Mouse (Mus musculus): ENCODE data around the gene Pdzd7. TPM values are rescaled to one million over a fixed set of nuclear protein-coding genes. Genes with fewer than 3 reads are reported as not detected.

The Pdzd7 gene
- polyA plus RNA-seq, 1 experiment from 2014 or later: 0.48 TPM

DNA sequence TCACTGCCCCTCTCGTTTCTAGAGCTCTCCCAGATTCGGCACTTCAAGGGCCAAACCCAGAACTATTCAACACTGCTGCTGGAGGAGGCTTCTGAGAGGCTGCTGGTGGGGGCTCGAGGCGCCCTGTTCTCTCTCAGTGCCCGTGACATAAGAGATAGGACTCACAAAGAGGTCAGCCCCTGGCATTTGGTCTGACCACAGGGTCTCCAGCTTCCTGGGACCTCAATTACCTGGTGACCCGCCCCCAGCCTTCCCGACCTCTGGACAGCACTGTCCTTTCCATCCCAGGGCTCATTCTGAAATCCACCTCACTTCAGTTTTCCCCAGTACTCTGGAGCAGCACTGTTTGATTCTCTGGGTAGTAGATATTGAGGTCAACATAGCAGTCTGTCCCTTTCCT, 52.8 kb downstream of the Pdzd7 start:
- WGBS: 63% methylated on average over 7 of the region's 7 CpGs
- H3K27ac ChIP-seq (ENCODE audit: low read length): no peak overlapping the region

DNA sequence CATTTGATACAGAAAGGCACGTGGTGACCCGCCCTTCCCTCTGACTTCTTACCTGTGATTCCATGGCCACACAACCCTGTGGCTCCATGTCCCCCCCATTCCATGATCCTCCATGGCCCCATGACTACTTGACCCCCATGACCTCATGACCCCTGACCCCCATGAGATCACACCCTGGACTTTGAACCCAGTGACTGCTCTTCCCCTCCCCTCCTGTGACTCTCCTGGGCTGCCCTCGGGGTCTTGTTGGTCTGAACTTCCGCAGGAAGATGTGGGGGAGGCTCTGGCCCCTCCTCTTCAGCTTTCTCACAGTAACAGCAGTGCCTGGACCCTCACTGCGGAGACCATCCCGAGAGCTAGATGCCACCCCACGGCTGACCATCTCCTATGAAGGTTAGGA, 53.3 kb downstream of the Pdzd7 start:
- no peak overlapping the region for H3K4me3 ChIP-seq (replicated peaks; ENCODE audit: low read length)
- H3K27me3 ChIP-seq (ENCODE audit: control insufficient read depth, insufficient read depth, low read length): no peaks in the 10 kb centered on the region
- H3K4me2 ChIP-seq (ENCODE audit: low read depth, low read length): no peak overlapping the region
- H3K4me1 ChIP-seq (ENCODE audit: control insufficient read depth, insufficient read depth, low read length): peaks cover 25% of the 10 kb centered on the region
- H3K9me3 ChIP-seq (replicated peaks; ENCODE audit: control insufficient read depth, low read length): no peaks in the 10 kb centered on the region
- 51% methylated on average over 7 of the region's 7 CpGs for WGBS
- no peak overlapping the region for H3K27ac ChIP-seq (ENCODE audit: low read length)
- ATAC-seq (ENCODE audit: insufficient read depth, low FRiP score): no peak
- no peak overlapping the region for H3K9ac ChIP-seq (ENCODE audit: low read length)
- H3K36me3 ChIP-seq (ENCODE audit: control insufficient read depth, insufficient read depth, low read length): no peaks in the 10 kb centered on the region

More for the DNA sequence above, 52.8 kb downstream of the Pdzd7 start:
- no peak overlapping the region for H3K9ac ChIP-seq (ENCODE audit: low read length)
- H3K9me3 ChIP-seq (replicated peaks; ENCODE audit: control insufficient read depth, low read length): no peaks in the 10 kb centered on the region
- H3K27me3 ChIP-seq (ENCODE audit: control insufficient read depth, insufficient read depth, low read length): no peaks in the 10 kb centered on the region
- no peak for ATAC-seq (ENCODE audit: insufficient read depth, low FRiP score)
- no peaks in the 10 kb centered on the region for H3K36me3 ChIP-seq (ENCODE audit: control insufficient read depth, insufficient read depth, low read length)
- no peak overlapping the region for H3K4me2 ChIP-seq (ENCODE audit: low read depth, low read length)
- H3K4me3 ChIP-seq (replicated peaks; ENCODE audit: low read length): no peak overlapping the region
- H3K4me1 ChIP-seq (ENCODE audit: control insufficient read depth, insufficient read depth, low read length): peaks cover 25% of the 10 kb centered on the region

DNA sequence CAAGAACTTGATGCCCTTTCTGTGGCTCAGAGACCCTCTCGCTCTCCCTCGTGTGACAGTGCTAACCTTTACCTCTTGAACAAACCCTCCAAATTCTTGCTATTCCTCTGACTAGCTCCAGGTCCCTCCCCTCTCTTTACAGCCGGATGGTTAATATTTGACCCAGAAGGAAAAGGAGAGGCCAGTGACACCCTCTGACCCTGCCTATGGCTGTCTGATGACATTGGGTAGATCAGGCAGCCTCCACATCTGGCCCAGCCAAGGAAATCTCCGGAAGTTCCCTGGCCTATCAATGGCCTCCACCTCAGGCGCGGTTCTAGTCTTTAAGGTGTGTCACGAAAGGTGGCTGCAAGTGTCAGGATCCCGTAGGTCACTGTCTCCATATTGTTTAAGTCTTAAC, 54.5 kb downstream of the Pdzd7 start:
- 60% methylated on average over 8 of the region's 8 CpGs for whole genome bisulfite sequencing
- H3K27ac ChIP-seq (ENCODE audit: low read length): peak overlapping the region; percentile 53; the same call in 1 of the 2 replicates
- no peaks in the 10 kb centered on the region for H3K27me3 ChIP-seq (ENCODE audit: control insufficient read depth, insufficient read depth, low read length)
- H3K9me3 ChIP-seq (replicated peaks; ENCODE audit: control insufficient read depth, low read length): no peaks in the 10 kb centered on the region
- H3K4me2 ChIP-seq (ENCODE audit: low read depth, low read length): peak overlapping the region; percentile 100
- H3K36me3 ChIP-seq (ENCODE audit: control insufficient read depth, insufficient read depth, low read length): no peaks in the 10 kb centered on the region
- H3K9ac ChIP-seq (ENCODE audit: low read length): peak overlapping the region; percentile 49
- peaks cover 30% of the 10 kb centered on the region for H3K4me1 ChIP-seq (ENCODE audit: control insufficient read depth, insufficient read depth, low read length)
- peak overlapping the region; percentile 73 for H3K4me3 ChIP-seq (replicated peaks; ENCODE audit: low read length)
- peak; percentile 42 for ATAC-seq (ENCODE audit: insufficient read depth, low FRiP score)

- 6% methylated on average over 22 of the region's 22 CpGs for WGBS
These were observed 55.7 kb downstream of the Pdzd7 start for GRCm38 (mm10) chr19:44989567-44990495.

GRCm38 (mm10) chr19:44988831-44989566, 56.5 kb downstream of the Pdzd7 start, which contains the start of gene Sema4g:
Gene Sema4g, plus strand, starts transcription at chr19:44989101.
- peak within 1 kb of the TSS; percentile 58; the same call in 1 of the 2 replicates for H3K27ac ChIP-seq (ENCODE audit: low read length)
- under 1% methylated on average over 48 of the region's 58 CpGs for WGBS
- H3K27me3 ChIP-seq (ENCODE audit: control insufficient read depth, insufficient read depth, low read length): no peaks in the 10 kb centered on the region

More at GRCm38 (mm10) chr19:44989567-44990495, 55.7 kb downstream of the Pdzd7 start:
- ATAC-seq (ENCODE audit: insufficient read depth, low FRiP score): peak; percentile 9; the same call in 1 of the 2 replicates
- no peaks in the 10 kb centered on the region for H3K36me3 ChIP-seq (ENCODE audit: control insufficient read depth, insufficient read depth, low read length)
- no peaks in the 10 kb centered on the region for H3K9me3 ChIP-seq (replicated peaks; ENCODE audit: control insufficient read depth, low read length)
- peak overlapping the region; percentile 58; the same call in 1 of the 2 replicates for H3K27ac ChIP-seq (ENCODE audit: low read length)
- peaks cover 32% of the 10 kb centered on the region for H3K4me1 ChIP-seq (ENCODE audit: control insufficient read depth, insufficient read depth, low read length)
- H3K27me3 ChIP-seq (ENCODE audit: control insufficient read depth, insufficient read depth, low read length): no peaks in the 10 kb centered on the region
- H3K4me2 ChIP-seq (ENCODE audit: low read depth, low read length): peak overlapping the region; percentile 100
- peak overlapping the region; percentile 86 for H3K9ac ChIP-seq (ENCODE audit: low read length)
- H3K4me3 ChIP-seq (replicated peaks; ENCODE audit: low read length): peak overlapping the region; percentile 73

DNA sequence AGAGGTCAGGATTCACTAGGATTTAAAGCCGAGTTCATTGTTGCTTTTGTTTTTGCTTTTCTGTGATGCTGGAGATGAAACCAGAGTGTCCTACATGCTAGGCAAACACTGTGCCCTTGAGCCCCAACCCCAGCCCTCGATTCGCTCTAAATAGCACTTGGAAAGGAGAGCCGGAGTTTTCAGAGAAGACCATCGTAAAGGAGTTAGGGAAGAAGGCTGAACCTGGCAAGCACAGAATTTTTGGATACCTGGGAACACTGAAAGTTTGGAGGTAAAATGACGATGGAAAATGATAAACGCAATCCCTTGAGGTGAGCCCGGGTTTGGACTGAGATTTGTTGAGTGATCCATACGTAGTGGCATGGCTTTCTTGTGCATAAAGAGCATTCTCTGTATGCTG, 57.2 kb downstream of the Pdzd7 start:
- H3K9ac ChIP-seq (ENCODE audit: low read length): no peak overlapping the region; the same call in 1 of the 2 replicates
- H3K36me3 ChIP-seq (ENCODE audit: control insufficient read depth, insufficient read depth, low read length): no peaks in the 10 kb centered on the region
- no peaks in the 10 kb centered on the region for H3K9me3 ChIP-seq (replicated peaks; ENCODE audit: control insufficient read depth, low read length)
- H3K27me3 ChIP-seq (ENCODE audit: control insufficient read depth, insufficient read depth, low read length): no peaks in the 10 kb centered on the region
- H3K4me3 ChIP-seq (replicated peaks; ENCODE audit: low read length): no peak overlapping the region; the same call in 1 of the 2 replicates
- H3K4me1 ChIP-seq (ENCODE audit: control insufficient read depth, insufficient read depth, low read length): peaks cover 33% of the 10 kb centered on the region
- 25% methylated on average over 9 of the region's 9 CpGs for WGBS
- H3K4me2 ChIP-seq (ENCODE audit: low read depth, low read length): peak overlapping the region; percentile 100
- H3K27ac ChIP-seq (ENCODE audit: low read length): no peak overlapping the region
- no peak for ATAC-seq (ENCODE audit: insufficient read depth, low FRiP score)

More at GRCm38 (mm10) chr19:44988831-44989566, 56.5 kb downstream of the Pdzd7 start, which contains the start of gene Sema4g:
- peak; percentile 48; the same call in 1 of the 2 replicates for ATAC-seq (ENCODE audit: insufficient read depth, low FRiP score)
- peaks cover 33% of the 10 kb centered on the region for H3K4me1 ChIP-seq (ENCODE audit: control insufficient read depth, insufficient read depth, low read length)
- H3K9me3 ChIP-seq (replicated peaks; ENCODE audit: control insufficient read depth, low read length): no peaks in the 10 kb centered on the region
- H3K36me3 ChIP-seq (ENCODE audit: control insufficient read depth, insufficient read depth, low read length): no peaks in the 10 kb centered on the region
- H3K4me2 ChIP-seq (ENCODE audit: low read depth, low read length): peak within 1 kb of the TSS; percentile 100
- peak within 1 kb of the TSS; percentile 86 for H3K9ac ChIP-seq (ENCODE audit: low read length)
- peak within 1 kb of the TSS; percentile 73 for H3K4me3 ChIP-seq (replicated peaks; ENCODE audit: low read length)

DNA sequence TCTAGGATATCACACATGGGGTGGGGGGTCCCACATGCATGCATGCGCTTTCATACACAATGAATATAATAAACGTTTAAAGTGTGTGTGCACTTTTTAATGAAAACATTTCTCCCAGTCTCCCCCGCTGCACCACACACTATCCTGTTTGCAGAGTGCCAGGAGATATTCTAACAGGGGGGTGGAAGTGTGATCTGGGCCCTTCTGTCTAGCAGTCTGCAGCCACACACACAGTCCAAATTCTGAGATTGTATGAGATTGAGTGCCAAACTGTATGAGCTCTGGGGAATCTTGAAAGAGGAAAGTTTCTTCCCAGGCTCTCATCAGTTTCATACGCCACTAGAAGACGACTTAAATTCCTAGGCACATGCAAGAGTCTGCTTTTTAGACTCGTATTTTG, 57.7 kb downstream of the Pdzd7 start:
- no peak overlapping the region for H3K4me2 ChIP-seq (ENCODE audit: low read depth, low read length)
- H3K36me3 ChIP-seq (ENCODE audit: control insufficient read depth, insufficient read depth, low read length): no peaks in the 10 kb centered on the region
- no peak overlapping the region for H3K9ac ChIP-seq (ENCODE audit: low read length)
- no peaks in the 10 kb centered on the region for H3K9me3 ChIP-seq (replicated peaks; ENCODE audit: control insufficient read depth, low read length)
- 54% methylated on average over 6 of the region's 6 CpGs for WGBS
- ATAC-seq (ENCODE audit: insufficient read depth, low FRiP score): no peak
- H3K27me3 ChIP-seq (ENCODE audit: control insufficient read depth, insufficient read depth, low read length): no peaks in the 10 kb centered on the region
- peaks cover 33% of the 10 kb centered on the region for H3K4me1 ChIP-seq (ENCODE audit: control insufficient read depth, insufficient read depth, low read length)
- no peak overlapping the region for H3K4me3 ChIP-seq (replicated peaks; ENCODE audit: low read length)
- H3K27ac ChIP-seq (ENCODE audit: low read length): no peak overlapping the region

DNA sequence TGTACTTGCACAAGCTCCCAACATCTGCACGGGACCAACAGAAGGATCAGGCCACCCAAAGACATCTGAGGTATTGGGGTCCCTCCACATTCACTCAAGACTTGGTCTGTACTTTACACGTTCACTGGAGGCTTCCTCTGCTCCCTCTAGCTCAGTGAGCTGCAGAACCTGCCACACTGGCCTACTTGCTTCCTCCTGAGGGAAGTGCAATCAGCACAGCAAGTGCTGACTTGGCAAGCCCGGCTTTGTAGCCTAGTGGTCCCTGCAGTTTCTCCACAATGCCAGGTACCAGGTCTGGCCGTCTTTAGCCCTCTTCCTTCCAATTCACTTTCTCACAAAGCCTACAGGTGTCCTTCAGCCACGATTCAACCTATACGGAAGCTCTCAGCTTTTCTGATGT, 58.5 kb downstream of the Pdzd7 start:
- Histone ChIP-seq H3K4me3 (replicated peaks; ENCODE audit: low read length) (no peak overlapping the region), H3K9me3 (replicated peaks; ENCODE audit: control insufficient read depth, low read length) (no peaks in the 10 kb centered on the region), H3K4me2 (ENCODE audit: low read depth, low read length) (no peak overlapping the region), H3K9ac (ENCODE audit: low read length) (no peak overlapping the region), H3K4me1 (ENCODE audit: control insufficient read depth, insufficient read depth, low read length) (peaks cover 33% of the 10 kb centered on the region), H3K27ac (ENCODE audit: low read length) (0 out of 2 replicates have a peak overlapping the region, but pooled peaks have one; percentile 31), H3K27me3 (ENCODE audit: control insufficient read depth, insufficient read depth, low read length) (no peaks in the 10 kb centered on the region), H3K36me3 (ENCODE audit: control insufficient read depth, insufficient read depth, low read length) (no peaks in the 10 kb centered on the region)
- WGBS: 69% methylated on average over 6 of the region's 6 CpGs
- ATAC-seq (ENCODE audit: insufficient read depth, low FRiP score): no peak

Data from stomach, embryonic 16.5 days (tissue).